Mouse (Mus musculus) ES-CJ7 (cell line): Measurements from ENCODE around the gene Parp3.
A peak's percentile ranks its signal among the peaks of the same experiment; 100 is the strongest.
"Not testable (repeated sequence)": the region's sequence is repeated elsewhere in the genome, so short reads cannot be mapped to it uniquely, and the experiment has no call there.

ENCODE experiments used
- DNase-seq: peaks from one replicate; pipeline ENCODE4 v3.0.0; 2011; ENCODE audit warnings: low read depth, low spot score

The Parp3 gene

DNA sequence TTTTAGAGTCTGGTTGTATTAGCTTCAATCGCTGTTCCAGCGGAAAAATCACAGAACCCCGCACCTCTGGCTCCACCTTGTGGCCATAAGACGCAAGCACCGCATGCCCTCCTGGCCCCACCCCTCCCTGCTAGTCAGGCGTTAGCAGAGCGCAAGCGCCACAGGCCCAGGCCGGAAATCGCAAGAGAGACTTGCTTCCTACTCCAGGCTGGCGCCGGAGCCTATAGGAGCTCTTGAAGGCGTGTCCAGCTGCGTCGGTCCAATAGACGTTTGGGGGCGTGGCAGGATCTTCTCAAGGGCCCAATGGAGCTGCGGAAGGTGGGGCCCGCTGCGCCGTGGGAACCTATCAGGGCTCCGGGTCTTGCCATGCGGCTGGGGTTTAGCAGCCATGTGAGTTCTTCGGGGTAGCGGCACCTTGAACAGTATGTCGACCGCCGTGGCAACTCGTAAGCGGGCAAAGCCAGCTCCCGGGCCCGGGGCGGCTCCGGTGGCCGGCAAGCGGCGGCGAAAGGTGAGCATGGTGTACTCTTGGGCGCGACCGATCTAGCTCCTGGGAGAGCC lies at the start of gene Parp3:
Gene Parp3 (minus strand): TSS at position 26 of the 561 bp plus-strand sequence.
- peak; percentile 100 for DNase-seq

DNA sequence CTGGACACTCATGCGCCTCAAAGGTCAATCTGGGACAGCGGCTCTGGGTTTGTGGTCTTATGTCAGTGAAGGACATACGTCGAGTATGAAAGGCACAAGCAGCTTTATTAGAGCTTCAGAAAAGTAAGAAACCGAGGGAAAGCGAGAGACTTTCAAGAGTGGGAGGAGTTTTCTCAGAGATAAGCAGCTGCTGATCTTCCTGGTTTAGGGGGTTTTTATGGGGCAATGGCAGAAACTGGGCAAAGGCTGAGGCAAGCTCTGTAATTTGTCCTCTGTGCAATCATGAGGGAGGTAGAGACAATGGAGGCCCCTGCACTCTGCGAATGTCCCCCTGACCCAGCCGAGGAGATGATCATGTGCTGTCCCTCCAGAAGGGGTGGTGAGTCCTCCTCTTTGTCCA lies 43.2 kb upstream of the Parp3 start:
- no peak for DNase-seq

GRCm38 (mm10) chr9:106519433-106519832 lies 42.7 kb upstream of the Parp3 start:
- DNase-seq: no peak

- no peak for DNase-seq
Measured at GRCm38 (mm10) chr9:106514273-106514672, 37.5 kb upstream of the Parp3 start, which contains the start of gene Iqcf5. TSS of gene Iqcf5 (plus strand) at chr9:106514573.

- no peak for DNase-seq
Measured at GRCm38 (mm10) chr9:106513566-106513965, 36.8 kb upstream of the Parp3 start.

- DNase-seq: no peak
Measured at GRCm38 (mm10) chr9:106512729-106513450, 36.1 kb upstream of the Parp3 start.

DNA sequence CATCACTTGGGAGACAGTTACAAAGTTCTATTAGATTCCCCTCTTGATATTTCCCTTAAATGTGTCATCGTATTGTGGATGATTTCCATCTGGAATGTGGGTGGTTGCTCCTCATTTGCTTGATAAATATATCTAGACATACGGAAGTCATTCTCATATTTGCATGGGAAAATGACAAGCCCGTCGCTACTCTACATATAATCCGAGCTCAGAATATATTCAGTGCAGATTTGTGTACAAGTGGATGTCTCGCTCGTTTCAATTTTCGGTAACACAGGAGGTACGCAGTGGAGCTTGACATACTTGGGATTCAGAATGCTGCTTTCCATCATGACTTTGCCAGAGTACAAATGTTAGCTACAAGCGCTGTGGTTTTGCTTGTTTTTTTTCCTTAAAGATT lies 32.6 kb upstream of the Parp3 start:
- DNase-seq: no peak

- peak; percentile 53 for DNase-seq
Measured at GRCm38 (mm10) chr9:106504246-106504645, 27.5 kb upstream of the Parp3 start.

- DNase-seq: no peak
Measured at GRCm38 (mm10) chr9:106501846-106502245, 25.1 kb upstream of the Parp3 start.

- no peak for DNase-seq
Measured at GRCm38 (mm10) chr9:106499667-106500066, 22.9 kb upstream of the Parp3 start, which contains the start of gene Iqcf1. TSS of gene Iqcf1 (plus strand) at chr9:106499967.

- not testable (repeated sequence) for DNase-seq
Measured at GRCm38 (mm10) chr9:106487602-106488001, 10.9 kb upstream of the Parp3 start.

GRCm38 (mm10) chr9:106485076-106485475 lies 8.3 kb upstream of the Parp3 start:
- DNase-seq: peak; percentile 40

DNA sequence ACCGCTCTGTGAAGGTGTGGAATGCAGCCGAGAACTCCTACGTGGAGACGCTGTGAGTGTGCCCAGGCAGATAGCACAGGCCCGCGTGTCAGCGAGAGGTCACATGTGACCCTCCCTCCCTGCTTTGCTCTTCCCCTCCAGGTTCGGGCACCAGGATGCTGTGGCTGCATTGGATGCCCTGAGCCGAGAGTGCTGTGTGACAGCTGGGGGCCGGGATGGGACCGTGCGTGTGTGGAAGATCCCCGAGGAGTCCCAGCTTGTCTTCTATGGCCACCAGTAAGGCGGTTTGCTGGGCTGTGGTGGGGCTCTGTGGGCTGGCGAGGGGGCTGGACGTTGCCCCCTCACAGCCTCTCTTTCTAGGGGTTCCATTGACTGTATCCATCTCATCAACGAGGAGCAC lies 6.9 kb upstream of the Parp3 start:
- no peak for DNase-seq

- DNase-seq: no peak
Measured at GRCm38 (mm10) chr9:106483136-106483535, 6.4 kb upstream of the Parp3 start.

DNA sequence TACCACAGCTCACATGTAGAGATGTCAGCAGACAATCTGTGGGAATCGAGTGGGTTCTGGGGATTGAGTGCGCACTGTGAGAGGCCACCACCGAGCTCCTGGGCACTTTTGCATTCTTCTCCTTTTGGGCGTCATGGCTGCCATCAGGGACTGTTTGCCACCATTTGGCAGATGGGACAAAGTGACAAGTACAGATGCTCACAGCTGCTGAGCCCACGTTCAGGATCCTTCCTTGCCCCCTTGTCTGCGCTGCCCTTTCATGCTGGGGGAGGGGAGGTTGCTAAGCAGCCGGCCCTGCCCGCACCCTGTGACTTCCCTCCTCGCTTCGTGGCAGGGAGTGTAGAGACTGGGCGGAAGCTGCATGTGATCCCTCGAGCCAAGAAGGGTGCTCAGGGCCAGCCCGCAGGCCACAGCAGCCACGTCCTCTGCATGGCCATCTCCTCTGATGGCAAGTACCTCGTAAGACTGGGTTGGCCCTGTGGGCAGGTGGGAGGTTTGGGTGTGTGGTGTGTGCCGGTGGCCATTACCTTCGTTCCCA lies 5.9 kb upstream of the Parp3 start:
- no peak for DNase-seq

DNA sequence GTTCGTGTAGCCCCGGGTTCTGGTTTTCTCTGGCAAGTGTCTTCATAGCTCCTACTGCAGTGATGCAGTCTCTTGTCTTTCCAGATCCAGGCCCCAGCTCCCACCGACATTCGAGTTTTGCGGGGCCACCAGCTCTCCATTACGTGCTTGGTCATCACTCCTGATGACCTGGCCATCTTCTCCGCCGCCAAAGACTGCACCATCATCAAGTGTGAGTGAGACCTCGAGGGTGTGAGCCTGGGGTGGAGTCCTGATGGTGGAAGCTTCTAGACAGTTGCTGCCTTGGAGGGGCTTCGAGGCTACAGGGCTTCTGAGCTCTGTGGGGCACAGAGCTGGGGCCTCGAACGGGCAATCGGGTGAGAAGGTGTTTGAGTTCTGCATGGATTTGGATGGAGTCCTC lies 4.9 kb upstream of the Parp3 start:
- DNase-seq: no peak

- no peak for DNase-seq
Measured at GRCm38 (mm10) chr9:106481075-106481474, 4.3 kb upstream of the Parp3 start.

GRCm38 (mm10) chr9:106480541-106480940 lies 3.8 kb upstream of the Parp3 start:
- no peak for DNase-seq

DNA sequence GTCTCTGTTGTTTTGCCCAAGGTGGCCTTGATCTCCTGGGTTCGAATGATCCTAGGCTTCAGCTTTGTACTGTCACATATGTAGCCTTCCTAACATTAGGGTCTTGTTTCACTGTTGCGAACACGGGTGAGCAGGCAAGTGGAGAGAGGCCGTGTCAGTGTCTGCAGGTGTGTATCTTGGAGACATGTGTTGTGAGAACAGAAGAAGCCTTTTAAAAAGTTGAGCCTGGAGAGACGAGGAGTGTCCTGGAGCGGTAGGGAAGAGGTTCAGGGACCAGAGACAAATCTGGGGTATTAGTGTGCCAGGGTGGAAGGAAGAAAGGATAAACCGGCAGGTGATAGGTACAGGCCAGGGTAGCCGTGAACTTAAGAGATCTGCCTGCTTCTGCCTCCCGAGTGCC lies 1.4 kb upstream of the Parp3 start:
- no peak for DNase-seq

- no peak for DNase-seq
Measured at GRCm38 (mm10) chr9:106477649-106478048, 900 bp upstream of the Parp3 start.

- peak; percentile 72 for DNase-seq
Measured at GRCm38 (mm10) chr9:106476002-106476923, 486 bp downstream of the Parp3 start.

- DNase-seq: no peak
Measured at GRCm38 (mm10) chr9:106475663-106476001, 1.1 kb downstream of the Parp3 start, which contains the start of gene Rrp9. TSS of gene Rrp9 (plus strand) at chr9:106475963.
